Comparison of ENCODE assay signal across 9 mouse cellular contexts in the genomic region with DNA sequence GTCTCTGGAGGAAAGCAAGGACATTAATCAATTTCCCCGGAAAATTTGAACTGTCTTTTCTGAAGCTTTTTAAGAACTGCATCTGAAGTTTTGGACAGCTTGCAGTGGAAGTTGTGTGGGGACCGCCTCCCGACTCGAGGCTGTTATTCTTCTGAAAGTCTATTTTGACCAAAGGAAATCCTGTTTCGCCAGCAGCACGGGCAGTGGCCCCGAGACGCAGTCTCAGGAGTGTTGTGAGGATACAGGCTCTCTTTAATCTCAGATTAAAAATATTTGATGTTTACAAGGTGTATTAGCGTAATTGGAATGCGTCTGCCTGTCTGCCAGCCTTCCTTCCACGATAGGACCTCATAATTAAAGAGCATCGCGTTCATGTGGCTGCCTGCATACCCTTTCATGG.
DNase-seq lines count a peak whose midpoint lies in the region; ATAC-seq and TF ChIP-seq lines count a peak whose summit lies in the region.
"Had no signal": no experiment of that assay in that cellular context is flagged by ENCODE, and none has a peak within 500 bp of the region (broad histone marks: within the 10 kb centered on the region; RNA-seq: fewer than 3 reads in every experiment).

No protein-coding gene starts in this region.

- peak; percentile 50 to 66 for DNase-seq in heart, adult 18-20 months
- peak; percentile 4 for DNase-seq in embryonic facial prominence, embryonic 11.5 days (ENCODE audit: low spot score)
- peak; percentile 16 for DNase-seq in kidney, postnatal 0 days (ENCODE audit: low spot score)
- peak; percentile 35 for DNase-seq in lung, postnatal 14 days
- no peak for DNase-seq in thymus, postnatal 4 days
- DNase-seq in layer of hippocampus, adult 8-10 months (ENCODE audit: low spot score in 2 of 2) = no peak

- H3K4me2 ChIP-seq in heart, embryonic 11.5 days = no peak overlapping the region
- H3K4me2 ChIP-seq in embryonic facial prominence, embryonic 11.5 days (ENCODE audit: low read depth, low read length) = no peak overlapping the region; the same call in 1 of the 2 replicates
- no peak overlapping the region for H3K4me2 ChIP-seq in kidney, postnatal 0 days (ENCODE audit: low read length)
- H3K4me2 ChIP-seq in forebrain, embryonic 16.5 days (ENCODE audit: low read length) = no peak overlapping the region
- H3K4me2 ChIP-seq: stomach, embryonic 15.5 days had no signal

- H3K27me3 ChIP-seq in heart, embryonic 11.5 days (ENCODE audit: control insufficient read depth, insufficient read depth, low read length) = no peaks in the 10 kb centered on the region
- no peaks in the 10 kb centered on the region for H3K27me3 ChIP-seq in embryonic facial prominence, embryonic 11.5 days (ENCODE audit: control insufficient read depth, insufficient read depth, low read length)
- H3K27me3 ChIP-seq in kidney, postnatal 0 days (ENCODE audit: insufficient read depth, low read length) = no peaks in the 10 kb centered on the region
- no peaks in the 10 kb centered on the region for H3K27me3 ChIP-seq in forebrain, embryonic 16.5 days (replicated peaks; ENCODE audit: control insufficient read depth, insufficient read depth, low read length)
- H3K27me3 ChIP-seq: stomach, embryonic 15.5 days had no signal

- H3K36me3 ChIP-seq in heart, embryonic 11.5 days (ENCODE audit: control insufficient read depth, insufficient read depth, low read length) = no peaks in the 10 kb centered on the region
- H3K36me3 ChIP-seq in embryonic facial prominence, embryonic 11.5 days (replicated peaks; ENCODE audit: control insufficient read depth, insufficient read depth, low read depth, low read length) = no peaks in the 10 kb centered on the region
- no peaks in the 10 kb centered on the region for H3K36me3 ChIP-seq in kidney, postnatal 0 days (ENCODE audit: insufficient read depth, low read length)
- H3K36me3 ChIP-seq in forebrain, embryonic 16.5 days (ENCODE audit: control insufficient read depth, insufficient read depth) = no peaks in the 10 kb centered on the region
- H3K36me3 ChIP-seq: stomach, embryonic 15.5 days had no signal

- WGBS in heart, embryonic 11.5 days (ENCODE audit: insufficient replicate concordance) = 66% methylated on average over 13 of the region's 13 CpGs
- 55% methylated on average over 13 of the region's 13 CpGs for WGBS in embryonic facial prominence, embryonic 11.5 days
- 61% methylated on average over 13 of the region's 13 CpGs for WGBS in kidney, postnatal 0 days
- WGBS in forebrain, embryonic 16.5 days = 66% methylated on average over 13 of the region's 13 CpGs

- no peak for ATAC-seq in heart, embryonic 11.5 days (replicated peaks; ENCODE audit: insufficient number of reproducible peaks, low FRiP score, low TSS enrichment)
- no peak for ATAC-seq in embryonic facial prominence, embryonic 11.5 days (replicated peaks; ENCODE audit: insufficient number of reproducible peaks, low FRiP score, low TSS enrichment, low read depth)
- ATAC-seq in kidney, postnatal 0 days (replicated peaks; ENCODE audit: low FRiP score, low read depth) = no peak
- no peak for ATAC-seq in forebrain, embryonic 16.5 days

- H3K9ac ChIP-seq in heart, embryonic 11.5 days (ENCODE audit: low read depth, low read length) = no peak overlapping the region
- H3K9ac ChIP-seq in embryonic facial prominence, embryonic 11.5 days (replicated peaks; ENCODE audit: low read length) = no peak overlapping the region
- no peak overlapping the region for H3K9ac ChIP-seq in kidney, postnatal 0 days (ENCODE audit: low read depth, low read length)
- no peak overlapping the region for H3K9ac ChIP-seq in forebrain, embryonic 16.5 days (replicated peaks; ENCODE audit: low read depth, low read length)
- H3K9ac ChIP-seq: stomach, embryonic 15.5 days had no signal

- H3K9me3 ChIP-seq in heart, embryonic 11.5 days (replicated peaks; ENCODE audit: control insufficient read depth, low read length) = no peaks in the 10 kb centered on the region
- H3K9me3 ChIP-seq in embryonic facial prominence, embryonic 11.5 days (replicated peaks; ENCODE audit: control insufficient read depth, low read length) = no peaks in the 10 kb centered on the region
- H3K9me3 ChIP-seq in kidney, postnatal 0 days (replicated peaks; ENCODE audit: low read length) = no peaks in the 10 kb centered on the region
- no peaks in the 10 kb centered on the region for H3K9me3 ChIP-seq in forebrain, embryonic 16.5 days (ENCODE audit: control insufficient read depth, low read length)
- H3K9me3 ChIP-seq: stomach, embryonic 15.5 days had no signal

- no peak overlapping the region for H3K4me3 ChIP-seq in heart, embryonic 11.5 days (ENCODE audit: low read depth, low read length)
- no peak overlapping the region for H3K4me3 ChIP-seq in embryonic facial prominence, embryonic 11.5 days (ENCODE audit: low read depth, low read length)
- no peak overlapping the region for H3K4me3 ChIP-seq in kidney, postnatal 0 days (replicated peaks; ENCODE audit: low read depth, low read length)
- no peak overlapping the region for H3K4me3 ChIP-seq in forebrain, embryonic 16.5 days (replicated peaks; ENCODE audit: low read length)
- H3K4me3 ChIP-seq: stomach, embryonic 15.5 days had no signal

- H3K4me1 ChIP-seq in heart, embryonic 11.5 days (ENCODE audit: control insufficient read depth, insufficient read depth, low read length) = no peaks in the 10 kb centered on the region
- no peaks in the 10 kb centered on the region for H3K4me1 ChIP-seq in embryonic facial prominence, embryonic 11.5 days (ENCODE audit: control insufficient read depth, insufficient read depth, low read length)
- H3K4me1 ChIP-seq in kidney, postnatal 0 days (replicated peaks; ENCODE audit: insufficient read depth, low read length) = no peaks in the 10 kb centered on the region
- no peaks in the 10 kb centered on the region for H3K4me1 ChIP-seq in forebrain, embryonic 16.5 days (replicated peaks; ENCODE audit: control insufficient read depth, insufficient read depth, low read length)
- H3K4me1 ChIP-seq: stomach, embryonic 15.5 days had no signal

- TF ChIP-seq CTCF in kidney, postnatal 0 days (IDR thresholded peaks at IDR 0.05; ENCODE audit: low read depth) = no peak

- H3K27ac ChIP-seq in heart, embryonic 11.5 days (ENCODE audit: low read depth, low read length) = no peak overlapping the region
- H3K27ac ChIP-seq in embryonic facial prominence, embryonic 11.5 days (replicated peaks; ENCODE audit: low read depth, low read length) = 0 out of 2 replicates have a peak overlapping the region, but pooled peaks have one; percentile 8
- no peak overlapping the region for H3K27ac ChIP-seq in kidney, postnatal 0 days
- no peak overlapping the region for H3K27ac ChIP-seq in forebrain, embryonic 16.5 days (ENCODE audit: low read length)
- H3K27ac ChIP-seq: stomach, embryonic 15.5 days had no signal

Comparison
In these comparisons a context has a peak if more than half of its experiments do, and no peak if none do; other contexts are left out.
1. DNase-seq: peak in heart, adult 18-20 months (2 of 2), embryonic facial prominence, embryonic 11.5 days (single experiment), kidney, postnatal 0 days (single experiment) and lung, postnatal 14 days (single experiment); none in thymus, postnatal 4 days (single experiment) and layer of hippocampus, adult 8-10 months (0 of 2).